Mouse (Mus musculus) megakaryocyte-erythroid progenitor cell, adult 5-6 weeks (primary cell): ENCODE measurements at regions not wholly inside any gene's neighbourhood (a gene's known extent, or its start where the extent isn't known, plus 50 kb on each side); places are given as distances from the start of the nearest gene placed in this dataset.

Experiments used
- ATAC-seq: replicated peaks from 2 replicates; pipeline ENCODE4 v1.8.0; 2016; ENCODE audit warnings: mild to moderate bottlenecking, inconsistent platforms; ENCODE audit not compliant: severe bottlenecking, poor library complexity, low FRiP score, low TSS enrichment

GRCm38 (mm10) chr3:18877572-18877971, 750.9 kb downstream of the 1700064H15Rik start:
- ATAC-seq = no peak

GRCm38 (mm10) chr3:18881186-18881585, 747.3 kb downstream of the 1700064H15Rik start:
- ATAC-seq = no peak

- ATAC-seq = no peak
Measured at GRCm38 (mm10) chr3:18892813-18893212, 735.7 kb downstream of the 1700064H15Rik start.

DNA sequence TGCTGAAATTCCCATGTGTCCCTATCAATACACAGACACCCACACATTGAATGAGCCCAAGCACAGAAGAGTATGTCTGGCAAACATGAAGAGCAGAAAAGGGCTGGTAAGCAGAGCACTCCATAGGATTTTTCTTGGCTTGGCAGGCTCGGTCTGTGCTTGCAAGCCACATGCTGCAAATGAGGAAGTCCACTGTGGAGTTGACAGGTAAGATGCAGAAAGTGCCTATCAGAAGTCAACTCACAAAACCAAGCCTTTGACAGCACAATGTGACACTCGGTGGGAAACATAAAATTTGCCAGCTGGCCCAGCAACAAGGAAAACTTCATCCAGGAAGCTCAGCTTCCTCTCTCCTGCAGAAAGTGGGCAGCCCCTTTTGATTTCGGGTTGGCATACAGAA, 722.7 kb downstream of the 1700064H15Rik start:
- ATAC-seq = no peak

DNA sequence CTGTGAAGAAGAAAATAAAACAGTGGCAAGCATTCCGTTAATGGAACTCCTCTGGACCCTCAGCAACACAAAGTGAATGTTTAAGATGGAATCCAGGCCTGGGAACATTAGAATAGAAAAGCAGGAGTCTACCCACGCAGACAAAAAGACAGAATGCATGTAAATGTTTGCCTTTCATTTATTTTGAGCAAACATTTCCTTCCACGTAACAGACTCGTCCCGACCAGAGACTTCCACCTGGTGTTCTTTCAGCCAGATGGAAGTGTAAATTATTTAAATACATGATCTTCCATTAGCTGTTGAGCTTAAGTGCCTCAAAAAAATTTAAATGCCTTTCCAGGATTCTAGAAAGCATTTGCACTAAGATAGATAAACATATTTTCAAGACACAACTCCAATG, 722.3 kb downstream of the 1700064H15Rik start:
- no peak for ATAC-seq

- ATAC-seq = no peak
Measured at GRCm38 (mm10) chr3:18908737-18909136, 719.7 kb downstream of the 1700064H15Rik start.

- no peak for ATAC-seq
Measured at GRCm38 (mm10) chr3:18928401-18929104, 699.9 kb downstream of the 1700064H15Rik start.

DNA sequence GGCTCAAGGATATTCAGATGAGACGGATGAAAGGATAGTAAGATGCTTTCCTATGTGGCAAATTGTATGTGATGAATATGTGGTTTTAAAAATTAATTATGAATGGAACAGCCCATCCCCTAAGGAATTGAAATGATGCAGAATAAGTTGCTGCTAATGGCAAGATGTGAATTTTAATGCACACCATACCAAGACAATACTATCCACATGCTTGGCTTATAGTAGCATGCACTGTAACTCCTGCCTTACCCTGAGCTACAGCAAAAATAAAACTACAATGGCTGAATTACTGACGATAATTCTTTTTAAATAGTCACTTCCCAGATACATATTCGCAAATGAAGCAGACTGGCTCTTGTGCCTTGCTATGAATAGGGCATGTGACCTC, 699.4 kb downstream of the 1700064H15Rik start:
- no peak for ATAC-seq

DNA sequence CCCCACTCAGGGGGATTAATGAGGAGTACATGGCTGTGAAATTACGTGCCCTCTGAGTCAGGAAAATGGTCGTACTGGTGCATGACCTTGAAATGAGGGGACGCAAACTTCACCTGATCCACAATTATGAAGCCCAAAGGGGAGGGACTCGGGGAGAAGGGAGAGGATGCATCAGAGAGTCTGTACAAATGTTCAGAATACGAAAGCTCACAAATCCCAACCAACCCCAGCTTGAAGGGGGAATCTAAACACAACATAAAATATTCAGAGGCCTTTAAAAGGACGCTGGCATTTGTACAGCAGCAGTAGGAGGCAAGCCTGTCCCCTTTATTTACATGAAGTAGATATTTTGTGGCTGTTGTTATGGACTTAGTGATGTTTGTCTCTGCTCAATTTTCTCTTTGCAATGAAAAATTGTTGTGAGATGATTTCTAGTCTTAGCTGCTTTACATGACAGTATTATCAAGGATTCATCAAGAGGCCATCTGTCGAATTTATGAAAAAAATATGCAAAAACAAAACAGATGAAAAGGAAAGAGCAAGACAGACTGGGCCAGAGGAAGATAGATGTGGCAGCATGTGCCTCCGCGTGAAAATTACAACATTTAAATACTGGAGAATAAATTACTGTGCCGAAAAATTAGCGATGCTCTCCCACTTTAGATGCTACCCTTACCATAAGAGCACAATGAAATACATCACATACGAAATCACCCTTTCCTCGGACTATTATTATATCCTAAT, 695.3 kb downstream of the 1700064H15Rik start:
- no peak for ATAC-seq

DNA sequence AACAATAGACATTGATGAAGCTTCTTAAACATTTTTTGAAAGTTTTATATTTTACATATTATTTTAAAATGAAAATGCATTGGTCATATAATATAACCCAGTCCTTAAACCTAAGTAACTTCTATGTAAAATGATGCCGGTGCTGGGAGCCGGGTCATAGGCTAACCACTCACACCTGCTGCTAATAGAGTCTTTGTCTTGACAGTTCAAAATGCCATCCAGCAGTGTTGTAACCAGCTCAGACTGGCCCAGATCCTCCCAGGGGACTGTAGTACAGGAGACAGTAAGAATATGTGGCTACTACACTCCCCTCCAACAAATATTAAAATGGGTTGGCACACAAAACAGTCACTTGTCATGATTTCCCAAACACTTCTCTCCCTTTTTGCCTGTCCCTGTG, 693.6 kb downstream of the 1700064H15Rik start:
- ATAC-seq = no peak

- ATAC-seq = no peak
Measured at GRCm38 (mm10) chr3:18937333-18938122, 690.9 kb downstream of the 1700064H15Rik start.

DNA sequence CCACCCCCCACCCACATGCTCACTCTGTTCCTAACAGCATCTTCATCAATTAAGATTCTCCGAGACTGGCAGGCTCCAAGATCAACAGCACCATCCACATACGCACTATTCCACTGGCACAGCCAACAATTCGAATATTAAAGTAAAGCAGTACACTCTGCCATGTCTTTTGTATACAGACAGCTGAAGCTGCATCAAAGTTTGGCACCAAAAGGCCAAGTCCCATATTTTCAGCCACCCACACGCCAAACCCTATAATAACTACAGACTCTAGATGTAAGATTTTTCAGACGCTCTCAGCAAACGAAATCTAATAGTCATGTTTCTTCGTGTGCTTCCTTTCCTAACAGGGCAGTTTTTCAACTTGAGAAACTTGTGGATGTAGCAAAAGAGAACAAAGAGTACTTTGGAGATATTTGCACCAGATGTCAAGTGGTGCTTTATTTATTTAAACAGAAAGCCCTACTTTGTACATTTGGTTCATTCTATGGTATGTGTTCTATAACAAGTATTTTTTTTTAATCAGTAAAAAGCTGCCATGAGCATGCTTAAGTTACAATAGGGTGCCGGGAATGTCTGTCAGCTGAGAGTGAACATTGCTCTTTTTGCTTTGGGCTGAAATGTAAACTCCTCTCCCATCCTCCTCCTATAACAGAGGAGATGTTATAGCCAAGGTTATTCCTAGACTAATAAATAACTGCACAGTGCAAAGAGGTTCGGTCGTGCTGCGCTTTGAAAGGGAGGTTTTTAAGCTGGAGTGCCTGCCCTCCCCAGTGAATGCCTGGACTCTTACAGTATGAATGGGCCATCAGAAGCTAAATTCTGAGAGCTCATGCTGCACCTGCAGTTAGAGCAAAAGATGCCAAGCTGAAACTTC, 686.9 kb downstream of the 1700064H15Rik start:
- ATAC-seq = no peak

- ATAC-seq = no peak
Measured at GRCm38 (mm10) chr3:18960341-18960740, 668.1 kb downstream of the 1700064H15Rik start.

- ATAC-seq = no peak
Measured at GRCm38 (mm10) chr3:18988662-18989061, 639.8 kb downstream of the 1700064H15Rik start.

- no peak for ATAC-seq
Measured at GRCm38 (mm10) chr3:18989577-18990240, 638.8 kb downstream of the 1700064H15Rik start.

GRCm38 (mm10) chr3:19000179-19000578, 628.3 kb downstream of the 1700064H15Rik start:
- ATAC-seq = no peak

GRCm38 (mm10) chr3:19002056-19002455, 626.4 kb downstream of the 1700064H15Rik start:
- no peak for ATAC-seq

DNA sequence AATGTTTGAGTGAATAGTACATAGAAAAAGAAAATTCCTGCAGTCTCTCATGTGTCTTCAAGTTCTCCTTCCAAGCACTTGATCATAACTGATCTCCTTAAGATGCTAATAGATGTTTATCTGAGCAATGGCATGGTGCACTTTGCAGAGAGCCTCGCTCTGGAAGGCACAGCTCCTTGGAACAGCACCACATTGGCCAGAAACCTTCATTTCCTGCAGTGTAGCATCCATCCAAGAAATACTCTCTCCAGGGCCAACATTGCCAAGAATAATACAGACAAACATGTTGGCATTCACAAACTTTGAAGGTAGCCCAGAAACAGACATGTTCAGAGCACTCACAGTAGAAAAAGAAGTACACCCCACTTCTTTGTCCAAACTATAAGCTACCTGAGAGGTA, 623.7 kb downstream of the 1700064H15Rik start:
- no peak for ATAC-seq

- ATAC-seq = no peak
Measured at GRCm38 (mm10) chr3:19044566-19044965, 583.9 kb downstream of the 1700064H15Rik start.
